Mouse (Mus musculus): ENCODE measurements around the gene Prss35.

DNA sequence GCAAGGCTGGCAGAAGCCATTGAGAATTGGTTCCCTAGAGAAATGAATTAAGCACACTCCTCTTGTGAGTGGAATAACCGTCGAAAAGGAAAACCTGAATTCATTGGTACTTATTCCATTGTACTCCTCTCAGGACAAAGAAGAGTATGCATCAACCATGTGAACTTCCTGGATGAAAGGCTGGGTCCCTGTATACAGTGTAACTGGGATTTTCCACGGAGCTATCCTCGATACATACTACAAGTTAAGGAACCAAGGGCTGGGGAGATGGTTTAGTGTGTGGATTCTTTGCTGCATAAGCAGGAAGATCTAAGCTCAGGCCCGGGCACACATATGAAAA is 17.1 kb upstream of the Prss35 start:
- TF ChIP-seq POLR2A (IDR thresholded peaks at IDR 0.05; ENCODE audit: control insufficient read depth, low read depth, low read length) (no peak), CTCF (IDR thresholded peaks at IDR 0.05; ENCODE audit: control insufficient read depth, insufficient read depth, insufficient replicate concordance, low read depth, low read length) (no peak)

All from testis, adult 2 months (tissue).